Mouse (Mus musculus) heart, embryonic 10.5 days (tissue): ENCODE results near the gene Ehd1. TPM values are rescaled to one million over a fixed set of nuclear protein-coding genes. Genes with fewer than 3 reads are reported as not detected.
"Not testable (repeated sequence)": the region's sequence is repeated elsewhere in the genome, so short reads cannot be mapped to it uniquely, and the experiment has no call there.

ENCODE experiments used
- DNase-seq: peaks from one replicate; pipeline ENCODE4 v3.0.0-alpha.2; 2017; ENCODE audit warnings: low spot score
- H3K27ac ChIP-seq: fragments of 300-500 bp; sonication (generic); 2 replicates; pipeline ENCODE4 v1.5.1; 2016; ENCODE audit warnings: mild to moderate bottlenecking
- H3K27me3 ChIP-seq: fragments of 300-500 bp; sonication (generic); 2 replicates; pipeline ENCODE4 v1.6.1; 2016; ENCODE audit warnings: mild to moderate bottlenecking; ENCODE audit not compliant: poor library complexity, insufficient read depth, severe bottlenecking
- H3K36me3 ChIP-seq: fragments of 300-500 bp; sonication (generic); 2 replicates; pipeline ENCODE4 v1.6.1; 2016; ENCODE audit warnings: mild to moderate bottlenecking, moderate library complexity
- H3K4me1 ChIP-seq: fragments of 300-500 bp; sonication (generic); 2 replicates; pipeline ENCODE4 v1.6.1; 2016; ENCODE audit warnings: mild to moderate bottlenecking
- H3K4me3 ChIP-seq: fragments of 300-500 bp; sonication (generic); 2 replicates; pipeline ENCODE4 v1.5.1; 2016; ENCODE audit warnings: mild to moderate bottlenecking, moderate library complexity
- H3K9me3 ChIP-seq: fragments of 300-500 bp; sonication (generic); 2 replicates; pipeline ENCODE4 v1.6.1; 2016; ENCODE audit warnings: mild to moderate bottlenecking, moderate library complexity
- WGBS: fragments of 180-500 bp; shearing (Covaris S2); methylation state at CpG from one replicate; pipeline ENCODE4 v1.1.7; 2016; 5-methylcytosine and 5-hydroxymethylcytosine counted together
- polyA plus RNA-seq: library from polyadenylated mRNA; unstranded; fragments of >200 nt; fragmentation: Nextera tagmentation; extraction: Ambion mirVana; gene quantifications from 2 replicates; pipeline ENCODE4 v1.2.1, GENCODE M21; 2016

Gene Ehd1
- polyA plus RNA-seq, 1 experiment from 2014 or later = 89.6 TPM

- Histone ChIP-seq H3K36me3 (peaks cover 61% of the 10 kb centered on the region), H3K27ac (peak overlapping the region; percentile 70), H3K4me3 (no peak overlapping the region), H3K4me1 (peaks cover 37% of the 10 kb centered on the region), H3K27me3 (no peaks in the 10 kb centered on the region), H3K9me3 (no peaks in the 10 kb centered on the region)
- no peak for DNase-seq
- WGBS = 56% methylated on average over 7 of the region's 7 CpGs
Measured at GRCm38 (mm10) chr19:6300402-6300841, 23.9 kb downstream of the Ehd1 start.

DNA sequence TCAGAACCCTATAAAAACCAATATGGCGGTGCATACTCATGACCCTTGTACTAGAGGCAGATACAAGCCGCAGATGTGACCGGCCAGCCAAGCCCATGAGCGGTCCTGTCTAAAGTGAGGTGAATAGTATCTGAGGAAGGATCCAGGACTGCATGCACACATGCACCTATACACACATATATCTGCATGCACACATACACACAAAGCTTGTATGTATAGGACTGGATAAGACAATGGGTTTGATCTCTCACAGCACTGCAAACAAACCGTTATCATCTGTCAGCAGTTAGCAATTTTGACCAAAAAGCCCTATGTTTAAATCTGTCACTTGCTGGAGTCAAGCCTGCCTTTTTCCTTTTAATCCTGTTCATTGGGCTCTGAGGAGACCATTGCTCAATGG, 25.6 kb downstream of the Ehd1 start:
- no peak for DNase-seq
- Histone ChIP-seq H3K9me3 (no peaks in the 10 kb centered on the region), H3K36me3 (peaks cover 44% of the 10 kb centered on the region), H3K27ac (peak overlapping the region; percentile 62; the same call in 1 of the 2 replicates), H3K4me3 (no peak overlapping the region), H3K4me1 (peaks cover 52% of the 10 kb centered on the region), H3K27me3 (no peaks in the 10 kb centered on the region)
- 93% methylated on average over 5 of the region's 5 CpGs for WGBS

- H3K27ac ChIP-seq = peak overlapping the region; percentile 62; the same call in 1 of the 2 replicates
- DNase-seq = no peak
- peaks cover 2% of the 10 kb centered on the region; the same call in 1 of the 2 replicates for H3K27me3 ChIP-seq
- H3K36me3 ChIP-seq = peaks cover 40% of the 10 kb centered on the region
- H3K4me1 ChIP-seq = peaks cover 56% of the 10 kb centered on the region
- WGBS = 33% methylated on average over 4 of the region's 4 CpGs
- no peaks in the 10 kb centered on the region for H3K9me3 ChIP-seq
- H3K4me3 ChIP-seq = no peak overlapping the region
Measured at GRCm38 (mm10) chr19:6302522-6302921, 26.0 kb downstream of the Ehd1 start.

DNA sequence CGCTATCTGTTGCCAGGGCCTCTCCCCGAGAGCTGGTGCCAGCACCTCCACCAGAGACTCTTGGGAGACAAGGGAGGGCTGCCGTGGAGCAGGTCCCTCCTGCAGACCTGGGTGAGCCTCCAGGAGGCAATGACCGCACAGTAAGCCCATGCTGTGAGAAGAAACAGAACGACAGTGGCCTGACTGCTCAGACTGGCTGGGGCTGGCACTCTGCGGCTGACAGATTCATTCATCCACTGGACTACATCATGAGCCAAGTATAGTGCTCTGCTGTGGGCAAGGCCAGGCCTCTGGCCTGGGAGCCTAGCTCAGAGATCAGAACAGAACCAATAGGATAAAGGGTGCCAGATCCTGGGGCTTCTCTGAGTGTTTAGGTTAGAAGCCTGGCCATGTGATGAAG, 27.3 kb downstream of the Ehd1 start:
- Histone ChIP-seq H3K4me1 (peaks cover 65% of the 10 kb centered on the region), H3K9me3 (no peaks in the 10 kb centered on the region), H3K36me3 (peaks cover 27% of the 10 kb centered on the region), H3K27ac (peak overlapping the region; percentile 62), H3K4me3 (no peak overlapping the region), H3K27me3 (peaks cover 9% of the 10 kb centered on the region; the same call in 1 of the 2 replicates)
- no peak for DNase-seq
- 55% methylated on average over 6 of the region's 6 CpGs for WGBS

DNA sequence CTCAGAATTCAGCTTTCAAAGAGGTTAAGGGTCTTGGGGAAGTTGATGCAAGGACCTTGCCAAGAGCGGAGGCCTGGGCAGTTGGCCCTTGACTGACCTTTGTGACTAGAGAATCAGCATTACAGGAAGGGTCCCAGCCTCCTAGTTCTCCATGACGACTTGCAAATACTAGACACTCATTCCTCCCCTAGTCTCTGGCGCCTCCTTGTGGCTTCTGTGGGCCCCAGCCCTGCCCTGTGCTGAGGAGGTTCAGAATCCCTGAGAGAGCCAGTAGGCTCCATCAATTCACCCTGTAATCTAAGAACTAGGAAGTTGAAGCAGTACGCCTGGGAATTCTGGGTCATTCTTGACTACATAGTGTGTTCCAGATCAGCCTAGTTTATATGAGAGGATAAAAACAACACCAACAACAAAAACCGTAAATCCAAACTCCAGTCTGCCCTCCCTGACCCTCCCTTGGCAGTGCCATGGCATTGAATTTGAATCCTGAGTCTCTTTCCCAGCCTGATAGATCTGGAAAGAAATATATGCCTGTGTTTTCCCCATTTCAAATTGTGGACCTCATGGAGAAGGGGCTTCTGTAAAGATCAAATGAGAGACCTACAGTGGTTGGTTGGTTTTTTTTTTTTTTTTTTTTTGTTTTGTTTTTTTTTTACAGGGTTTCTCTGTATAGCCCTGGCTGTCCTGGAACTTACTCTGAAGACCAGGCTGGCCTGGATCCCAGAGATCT, 28.4 kb downstream of the Ehd1 start:
- H3K4me3 ChIP-seq = no peak overlapping the region
- peaks cover 61% of the 10 kb centered on the region for H3K4me1 ChIP-seq
- peak overlapping the region; percentile 62 for H3K27ac ChIP-seq
- DNase-seq = peak; percentile 96
- WGBS = 21% methylated on average over 5 of the region's 5 CpGs
- H3K9me3 ChIP-seq = no peaks in the 10 kb centered on the region
- peaks cover 9% of the 10 kb centered on the region; the same call in 1 of the 2 replicates for H3K27me3 ChIP-seq
- peaks cover 16% of the 10 kb centered on the region for H3K36me3 ChIP-seq

GRCm38 (mm10) chr19:6305517-6306115, 29.1 kb downstream of the Ehd1 start:
- WGBS = 51% methylated on average over 8 of the region's 8 CpGs
- Histone ChIP-seq H3K9me3 (no peaks in the 10 kb centered on the region), H3K4me1 (peaks cover 54% of the 10 kb centered on the region), H3K4me3 (peak overlapping the region; percentile 82), H3K27me3 (peaks cover 9% of the 10 kb centered on the region; the same call in 1 of the 2 replicates), H3K36me3 (peaks cover 16% of the 10 kb centered on the region; the same call in 1 of the 2 replicates), H3K27ac (peak overlapping the region; percentile 94)
- no peak for DNase-seq

GRCm38 (mm10) chr19:6306137-6306551, 29.6 kb downstream of the Ehd1 start, which contains the start of gene Cdc42bpg:
Gene Cdc42bpg (plus strand): TSS chr19:6306456.
- peaks cover 9% of the 10 kb centered on the region; the same call in 1 of the 2 replicates for H3K27me3 ChIP-seq
- no peaks in the 10 kb centered on the region for H3K9me3 ChIP-seq
- H3K36me3 ChIP-seq = peaks cover 18% of the 10 kb centered on the region; the same call in 1 of the 2 replicates
- peak; percentile 94 for DNase-seq
- peak within 1 kb of the TSS; percentile 94 for H3K27ac ChIP-seq
- H3K4me3 ChIP-seq = peak within 1 kb of the TSS; percentile 82
- 3% methylated on average over 37 of the region's 38 CpGs for WGBS
- peaks cover 53% of the 10 kb centered on the region for H3K4me1 ChIP-seq

DNA sequence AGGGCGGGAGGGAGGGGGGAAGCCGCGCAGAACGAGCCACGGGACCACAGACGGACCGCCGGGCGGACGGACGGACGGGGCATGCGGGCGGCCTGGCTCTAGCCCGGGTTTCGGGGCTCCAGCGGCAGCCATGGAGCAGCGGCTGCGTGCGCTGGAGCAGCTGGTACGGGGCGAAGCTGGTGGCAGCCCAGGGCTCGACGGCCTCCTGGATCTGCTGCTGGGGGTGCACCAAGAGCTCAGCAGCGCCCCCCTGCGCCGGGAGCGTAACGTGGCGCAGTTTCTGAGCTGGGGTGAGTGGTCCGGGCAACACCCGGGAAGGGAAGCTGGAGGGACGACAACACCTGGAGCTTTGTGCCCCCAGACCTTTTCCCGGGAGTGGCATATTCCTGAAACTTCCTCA, 30.1 kb downstream of the Ehd1 start:
- WGBS = under 1% methylated on average over 34 of the region's 34 CpGs
- Histone ChIP-seq H3K27ac (peak overlapping the region; percentile 94), H3K9me3 (no peaks in the 10 kb centered on the region), H3K27me3 (peaks cover 9% of the 10 kb centered on the region; the same call in 1 of the 2 replicates), H3K4me3 (peak overlapping the region; percentile 82), H3K36me3 (peaks cover 18% of the 10 kb centered on the region; the same call in 1 of the 2 replicates), H3K4me1 (peaks cover 53% of the 10 kb centered on the region)
- DNase-seq = peak; percentile 91

GRCm38 (mm10) chr19:6307733-6308531, 31.4 kb downstream of the Ehd1 start:
- H3K4me1 ChIP-seq = peaks cover 53% of the 10 kb centered on the region
- DNase-seq = no peak
- peaks cover 9% of the 10 kb centered on the region; the same call in 1 of the 2 replicates for H3K27me3 ChIP-seq
- no peak overlapping the region for H3K4me3 ChIP-seq
- WGBS = 80% methylated on average over 9 of the region's 9 CpGs
- no peaks in the 10 kb centered on the region for H3K9me3 ChIP-seq
- H3K36me3 ChIP-seq = peaks cover 27% of the 10 kb centered on the region; the same call in 1 of the 2 replicates
- 0 out of 2 replicates have a peak overlapping the region, but pooled peaks have one; percentile 17 for H3K27ac ChIP-seq

GRCm38 (mm10) chr19:6310181-6310580, 33.7 kb downstream of the Ehd1 start:
- H3K36me3 ChIP-seq = peaks cover 50% of the 10 kb centered on the region
- H3K9me3 ChIP-seq = no peaks in the 10 kb centered on the region
- H3K4me1 ChIP-seq = peaks cover 34% of the 10 kb centered on the region
- no peak overlapping the region for H3K27ac ChIP-seq
- H3K27me3 ChIP-seq = peaks cover 9% of the 10 kb centered on the region; the same call in 1 of the 2 replicates
- no peak overlapping the region for H3K4me3 ChIP-seq
- whole genome bisulfite sequencing = 85% methylated on average over 5 of the region's 5 CpGs
- no peak for DNase-seq

DNA sequence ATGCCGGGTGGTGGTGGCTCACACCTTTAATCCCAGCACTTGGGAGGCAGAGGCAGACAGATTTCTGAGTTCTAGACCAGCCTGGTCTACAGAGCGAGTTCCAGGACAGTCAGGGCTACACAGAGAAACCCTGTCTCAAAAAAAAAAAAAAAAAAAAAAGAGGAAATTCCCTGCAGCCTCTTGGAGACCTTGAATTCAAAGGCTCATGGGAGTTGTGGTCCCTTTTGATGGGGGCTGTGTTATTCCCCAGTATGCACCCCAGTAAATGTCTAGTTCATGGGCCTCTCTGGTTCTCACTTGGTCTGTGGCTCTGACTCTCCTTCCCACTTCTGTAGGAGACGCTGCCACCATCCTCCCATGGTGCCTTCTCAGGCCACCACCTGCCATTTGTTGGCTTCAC, 35.3 kb downstream of the Ehd1 start:
- Histone ChIP-seq H3K4me1 (peaks cover 33% of the 10 kb centered on the region), H3K36me3 (peaks cover 65% of the 10 kb centered on the region)
- DNase-seq, H3K9me3 ChIP-seq, H3K27me3 ChIP-seq, H3K4me3 ChIP-seq, H3K27ac ChIP-seq: not testable (repeated sequence)
- 84% methylated on average over 3 of the region's 3 CpGs for WGBS

GRCm38 (mm10) chr19:6313796-6314195, 37.3 kb downstream of the Ehd1 start:
- H3K36me3 ChIP-seq = peaks cover 85% of the 10 kb centered on the region
- no peak for DNase-seq
- no peaks in the 10 kb centered on the region for H3K9me3 ChIP-seq
- no peaks in the 10 kb centered on the region for H3K27me3 ChIP-seq
- H3K27ac ChIP-seq = no peak overlapping the region
- no peak overlapping the region for H3K4me3 ChIP-seq
- H3K4me1 ChIP-seq = peaks cover 20% of the 10 kb centered on the region
- 87% methylated on average over 8 of the region's 8 CpGs for WGBS
